Mouse (Mus musculus) brain, embryonic 14.5 days (tissue): ENCODE measurements around the gene D930020B18Rik.

Experiments
- CTCF ChIP-seq: fragments of 200-500 bp; IDR thresholded peaks from 2 replicates; pipeline ENCODE4 v1.5.1; 2012; ENCODE audit warnings: inconsistent platforms, mild to moderate bottlenecking, moderate library complexity, borderline replicate concordance; ENCODE audit not compliant: insufficient read depth, insufficient read length; ENCODE audit errors: extremely low read depth
- POLR2A ChIP-seq: fragments of 200-500 bp; IDR thresholded peaks from 2 replicates; pipeline ENCODE4 v1.6.1; 2012; ENCODE audit warnings: mild to moderate bottlenecking, inconsistent platforms, borderline replicate concordance; ENCODE audit not compliant: poor library complexity, insufficient read depth, insufficient read length, severe bottlenecking; ENCODE audit errors: extremely low read depth

DNA sequence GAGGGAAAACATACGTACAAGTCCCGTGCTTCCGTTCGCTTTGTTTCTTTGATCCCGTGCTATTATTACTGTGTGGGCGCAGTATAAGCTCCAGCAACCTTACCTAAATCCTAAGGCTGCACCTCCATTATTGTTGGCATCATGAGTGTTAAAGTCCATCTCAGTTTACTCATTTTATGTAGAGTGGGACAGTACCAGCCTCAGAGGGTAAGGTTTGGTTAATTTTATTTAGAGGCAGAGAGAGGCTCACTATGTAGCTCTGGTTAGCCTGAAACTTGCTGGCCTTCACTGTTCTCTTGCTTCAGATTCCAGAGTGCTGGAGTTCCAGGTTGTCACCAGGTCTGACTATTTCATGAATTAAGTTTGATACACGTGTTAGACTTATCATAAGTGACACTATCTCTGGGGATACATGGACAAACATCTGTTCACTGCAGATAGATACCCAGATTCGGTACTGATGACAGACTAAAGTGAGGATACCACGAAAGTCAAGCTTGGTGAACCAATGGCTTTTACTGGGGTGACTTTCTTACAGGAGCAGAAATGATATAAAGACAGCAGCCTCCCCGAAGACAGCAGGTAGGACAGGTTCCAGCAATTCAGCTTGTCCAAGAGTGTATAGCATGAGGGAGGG is 14.1 kb upstream of the D930020B18Rik start:
- TF ChIP-seq POLR2A (no peak), CTCF (no peak)
